Mouse (Mus musculus) layer of hippocampus, adult 8-10 months (tissue): Measurements from ENCODE around the gene Dgkg. TPM values are rescaled to one million over a fixed set of nuclear protein-coding genes. Genes with fewer than 3 reads are reported as not detected.
A peak's percentile ranks its signal among the peaks of the same experiment; 100 is the strongest.

Source experiments
- DNase-seq, 2 experiments: peaks; one replicate each; pipeline ENCODE4 v3.0.0; 2022; ENCODE audit warnings: low spot score in 2 of 2
- total RNA-seq, 4 experiments: library from RNA; stranded (reverse); gene quantifications; 2 replicates each; pipeline ENCODE4 v1.2.4; 2022

Dgkg gene
- total RNA-seq, 4 experiments from 2014 or later, result 171 to 234 (median 200) TPM

- DNase-seq, result no peak
Observed at GRCm38 (mm10) chr16:22501855-22502254, 155.2 kb downstream of the Dgkg start.

- DNase-seq, result no peak
Observed at GRCm38 (mm10) chr16:22500561-22500960, 156.5 kb downstream of the Dgkg start.

GRCm38 (mm10) chr16:22499951-22500350 lies 157.1 kb downstream of the Dgkg start:
- no peak for DNase-seq

GRCm38 (mm10) chr16:22499447-22499846 lies 157.6 kb downstream of the Dgkg start:
- no peak for DNase-seq

GRCm38 (mm10) chr16:22497976-22498375 lies 159.0 kb downstream of the Dgkg start:
- DNase-seq, result no peak

GRCm38 (mm10) chr16:22495259-22495658 lies 161.8 kb downstream of the Dgkg start:
- DNase-seq, result no peak

- DNase-seq, result no peak
Observed at GRCm38 (mm10) chr16:22494815-22495214, 162.2 kb downstream of the Dgkg start.

GRCm38 (mm10) chr16:22493396-22493795 lies 163.6 kb downstream of the Dgkg start:
- DNase-seq, result no peak

- peak; percentile 71 to 72 for DNase-seq
Observed at GRCm38 (mm10) chr16:22491446-22492166, 165.4 kb downstream of the Dgkg start.

GRCm38 (mm10) chr16:22483900-22484299 lies 173.1 kb downstream of the Dgkg start:
- DNase-seq, result no peak

GRCm38 (mm10) chr16:22479322-22479721 lies 177.7 kb downstream of the Dgkg start:
- no peak for DNase-seq

- no peak for DNase-seq
Observed at GRCm38 (mm10) chr16:22471728-22472127, 185.3 kb downstream of the Dgkg start.

- DNase-seq, result no peak
Observed at GRCm38 (mm10) chr16:22469385-22469784, 187.6 kb downstream of the Dgkg start.

GRCm38 (mm10) chr16:22467111-22467510 lies 189.9 kb downstream of the Dgkg start:
- DNase-seq, result no peak

GRCm38 (mm10) chr16:22466381-22466780 lies 190.6 kb downstream of the Dgkg start:
- no peak for DNase-seq

- DNase-seq, result no peak
Observed at GRCm38 (mm10) chr16:22462220-22462619, 194.8 kb downstream of the Dgkg start.

- no peak for DNase-seq
Observed at GRCm38 (mm10) chr16:22461728-22462127, 195.3 kb downstream of the Dgkg start.

GRCm38 (mm10) chr16:22460960-22461359 lies 196.1 kb downstream of the Dgkg start:
- no peak for DNase-seq

- DNase-seq, result no peak
Observed at GRCm38 (mm10) chr16:22452082-22452481, 204.9 kb downstream of the Dgkg start.

GRCm38 (mm10) chr16:22448093-22448492 lies 208.9 kb downstream of the Dgkg start:
- DNase-seq, result no peak

GRCm38 (mm10) chr16:22444786-22445185 lies 212.2 kb downstream of the Dgkg start:
- DNase-seq, result no peak

- no peak for DNase-seq
Observed at GRCm38 (mm10) chr16:22442202-22442601, 214.8 kb downstream of the Dgkg start.

- DNase-seq, result no peak
Observed at GRCm38 (mm10) chr16:22441317-22441716, 215.7 kb downstream of the Dgkg start.
